Mouse (Mus musculus) T-helper 17 cell (primary cell): ENCODE measurements around the gene Crebl2.

Experiments
- in situ Hi-C, 2 experiments: fragments of 300-600 bp; cut with MboI, MseI; formaldehyde crosslinking; loops; 1 replicate in 1 of 2; 2 replicates in 1 of 2; pipeline ENCODE4 v1.15.1; 2025; ENCODE audit warnings: high pct_unique_total_duplicates in 2 of 2

The Crebl2 gene

GRCm38 (mm10) chr6:134829786-134830700, at the start of gene Crebl2:
Crebl2 (plus strand) TSS chr6:134830154.
- in situ Hi-C loops: loop anchor here in 1 of 2 experiments (5.0 kb wide), 1 partner anchor 173 kb away; no protein-coding TSS in a partner anchor

GRCm38 (mm10) chr6:134781494-134781913, 48.5 kb upstream of the Crebl2 start:
- in situ Hi-C loops: no loop called here

GRCm38 (mm10) chr6:134782900-134783299, 47.1 kb upstream of the Crebl2 start:
- in situ Hi-C loops: no loop called here

GRCm38 (mm10) chr6:134786426-134786825, 43.5 kb upstream of the Crebl2 start:
- in situ Hi-C loops: no loop called here

- in situ Hi-C loops: no loop called here
Measured at GRCm38 (mm10) chr6:134789100-134789499, 40.9 kb upstream of the Crebl2 start.

GRCm38 (mm10) chr6:134791251-134792118, 38.5 kb upstream of the Crebl2 start:
- in situ Hi-C loops: no loop called here

GRCm38 (mm10) chr6:134792141-134793045, 37.6 kb upstream of the Crebl2 start, which contains the start of gene Dusp16:
Dusp16 (minus strand) TSS chr6:134792625.
- in situ Hi-C loops: no loop called here

GRCm38 (mm10) chr6:134793046-134793806, 36.7 kb upstream of the Crebl2 start:
- in situ Hi-C loops: no loop called here

- in situ Hi-C loops: no loop called here
Measured at GRCm38 (mm10) chr6:134793911-134794520, 35.9 kb upstream of the Crebl2 start.

- in situ Hi-C loops: no loop called here
Measured at GRCm38 (mm10) chr6:134796297-134796696, 33.7 kb upstream of the Crebl2 start.

GRCm38 (mm10) chr6:134801483-134801882, 28.5 kb upstream of the Crebl2 start:
- in situ Hi-C loops: no loop called here

- in situ Hi-C loops: no loop called here
Measured at GRCm38 (mm10) chr6:134802641-134803043, 27.3 kb upstream of the Crebl2 start.

- in situ Hi-C loops: no loop called here
Measured at GRCm38 (mm10) chr6:134804736-134805277, 25.1 kb upstream of the Crebl2 start.

- in situ Hi-C loops: no loop called here
Measured at GRCm38 (mm10) chr6:134806130-134806529, 23.8 kb upstream of the Crebl2 start.

- in situ Hi-C loops: no loop called here
Measured at GRCm38 (mm10) chr6:134807091-134807490, 22.9 kb upstream of the Crebl2 start.

GRCm38 (mm10) chr6:134807794-134808193, 22.2 kb upstream of the Crebl2 start:
- in situ Hi-C loops: no loop called here

- in situ Hi-C loops: no loop called here
Measured at GRCm38 (mm10) chr6:134813066-134813465, 16.9 kb upstream of the Crebl2 start.

GRCm38 (mm10) chr6:134817051-134817928, 12.7 kb upstream of the Crebl2 start:
- in situ Hi-C loops: no loop called here
